Mouse (Mus musculus): ENCODE measurements around the gene Mphosph9. TPM values are rescaled to one million over a fixed set of nuclear protein-coding genes. Genes with fewer than 3 reads are reported as not detected.
A peak's percentile ranks its signal among the peaks of the same experiment; 100 is the strongest.

The Mphosph9 gene
- polyA plus RNA-seq, 2 experiments: 3.4 to 4.2 TPM

- WGBS (ENCODE audit: insufficient replicate concordance): 17% methylated on average over 6 of the region's 6 CpGs
- DNase-seq (ENCODE audit: low read depth in 3 of 3, low spot score in 3 of 3) (no peak), ATAC-seq (ENCODE audit: insufficient read depth) (peak; percentile 37; the same call in 1 of the 2 replicates)
- no peaks in the 10 kb centered on the region for H3K9me3 ChIP-seq (ENCODE audit: control insufficient read depth, low read length)
- H3K27ac ChIP-seq: no peak overlapping the region
- H3K27me3 ChIP-seq (ENCODE audit: control insufficient read depth, insufficient read depth, low read length): no peaks in the 10 kb centered on the region
- TF ChIP-seq EP300 (IDR thresholded peaks at IDR 0.05; ENCODE audit: low read depth): 0 out of 2 replicates have a peak, but pooled peaks have one; percentile 13
- no peak for TF ChIP-seq CTCF (IDR thresholded peaks at IDR 0.05; ENCODE audit: low read depth)
- no peak overlapping the region for H3K4me3 ChIP-seq (ENCODE audit: insufficient read depth in 1 of 2, low read depth in 2 of 2, low read length in 2 of 2)
- H3K4me2 ChIP-seq (ENCODE audit: low read depth): no peak overlapping the region
- no peaks in the 10 kb centered on the region; the same call in none of the 2 replicates for H3K36me3 ChIP-seq (replicated peaks; ENCODE audit: control insufficient read depth, insufficient read depth, low read depth)
- peaks cover 0 to 6% of the 10 kb centered on the region in 2 experiments; a peak in 2 of 4 replicates for H3K4me1 ChIP-seq (replicated peaks; ENCODE audit: control insufficient read depth in 2 of 2, insufficient read depth in 2 of 2, low read length in 1 of 2)
- H3K9ac ChIP-seq (replicated peaks): no peak overlapping the region
Measured at GRCm38 (mm10) chr5:124266821-124267220, 61.0 kb downstream of the Mphosph9 start.

- Histone ChIP-seq H3K9ac (replicated peaks) (no peak overlapping the region), H3K27me3 (ENCODE audit: control insufficient read depth, insufficient read depth, low read length) (no peaks in the 10 kb centered on the region), H3K27ac (no peak overlapping the region), H3K4me3 (ENCODE audit: insufficient read depth in 1 of 2, low read depth in 2 of 2, low read length in 2 of 2) (no peak overlapping the region), H3K9me3 (ENCODE audit: control insufficient read depth, low read length) (no peaks in the 10 kb centered on the region), H3K4me2 (ENCODE audit: low read depth) (no peak overlapping the region), H3K36me3 (replicated peaks; ENCODE audit: control insufficient read depth, insufficient read depth, low read depth) (peaks cover 13% of the 10 kb centered on the region), H3K4me1 (replicated peaks; ENCODE audit: control insufficient read depth in 2 of 2, insufficient read depth in 2 of 2, low read length in 1 of 2) (peaks cover 0 to 6% of the 10 kb centered on the region in 2 experiments; a peak in 2 of 4 replicates)
- WGBS (ENCODE audit: insufficient replicate concordance): 80% methylated on average over 4 of the region's 4 CpGs
- no peak for ATAC-seq (ENCODE audit: insufficient read depth)
- DNase-seq (ENCODE audit: low read depth in 3 of 3, low spot score in 3 of 3): no peak
- no peak for TF ChIP-seq CTCF (IDR thresholded peaks at IDR 0.05; ENCODE audit: low read depth)
- no peak for TF ChIP-seq EP300 (IDR thresholded peaks at IDR 0.05; ENCODE audit: low read depth)
Measured at GRCm38 (mm10) chr5:124263246-124263645, 64.5 kb downstream of the Mphosph9 start.

GRCm38 (mm10) chr5:124262090-124262489, 65.7 kb downstream of the Mphosph9 start:
- no peak overlapping the region for H3K4me2 ChIP-seq (ENCODE audit: low read depth)
- H3K9me3 ChIP-seq (ENCODE audit: control insufficient read depth, low read length): no peaks in the 10 kb centered on the region
- TF ChIP-seq CTCF (IDR thresholded peaks at IDR 0.05; ENCODE audit: low read depth) (no peak), EP300 (IDR thresholded peaks at IDR 0.05; ENCODE audit: low read depth) (no peak)
- H3K27me3 ChIP-seq (ENCODE audit: control insufficient read depth, insufficient read depth, low read length): no peaks in the 10 kb centered on the region
- H3K4me3 ChIP-seq (ENCODE audit: insufficient read depth in 1 of 2, low read depth in 2 of 2, low read length in 2 of 2): no peak overlapping the region
- 75% methylated on average over 4 of the region's 4 CpGs for WGBS (ENCODE audit: insufficient replicate concordance)
- no peak overlapping the region for H3K9ac ChIP-seq (replicated peaks)
- ATAC-seq (ENCODE audit: insufficient read depth) (no peak), DNase-seq (ENCODE audit: low read depth in 3 of 3, low spot score in 3 of 3) (no peak)
- peaks cover 0 to 6% of the 10 kb centered on the region in 2 experiments; a peak in 2 of 4 replicates for H3K4me1 ChIP-seq (replicated peaks; ENCODE audit: control insufficient read depth in 2 of 2, insufficient read depth in 2 of 2, low read length in 1 of 2)
- H3K36me3 ChIP-seq (replicated peaks; ENCODE audit: control insufficient read depth, insufficient read depth, low read depth): peaks cover 13% of the 10 kb centered on the region
- no peak overlapping the region for H3K27ac ChIP-seq

- no peak overlapping the region for H3K4me3 ChIP-seq (ENCODE audit: insufficient read depth in 1 of 2, low read depth in 2 of 2, low read length in 2 of 2)
- WGBS (ENCODE audit: insufficient replicate concordance): 45% methylated on average over 2 of the region's 2 CpGs
- no peak overlapping the region for H3K9ac ChIP-seq (replicated peaks)
- no peaks in the 10 kb centered on the region for H3K4me1 ChIP-seq (replicated peaks; ENCODE audit: control insufficient read depth in 2 of 2, insufficient read depth in 2 of 2, low read length in 1 of 2)
- peaks cover 14% of the 10 kb centered on the region for H3K36me3 ChIP-seq (replicated peaks; ENCODE audit: control insufficient read depth, insufficient read depth, low read depth)
- TF ChIP-seq EP300 (IDR thresholded peaks at IDR 0.05; ENCODE audit: low read depth) (no peak), CTCF (IDR thresholded peaks at IDR 0.05; ENCODE audit: low read depth) (no peak)
- ATAC-seq (ENCODE audit: insufficient read depth): no peak
- no peaks in the 10 kb centered on the region for H3K9me3 ChIP-seq (ENCODE audit: control insufficient read depth, low read length)
- no peak overlapping the region for H3K27ac ChIP-seq
- no peak for DNase-seq (ENCODE audit: low read depth in 3 of 3, low spot score in 3 of 3)
- H3K4me2 ChIP-seq (ENCODE audit: low read depth): no peak overlapping the region
- H3K27me3 ChIP-seq (ENCODE audit: control insufficient read depth, insufficient read depth, low read length): no peaks in the 10 kb centered on the region
Measured at GRCm38 (mm10) chr5:124259133-124259532, 68.6 kb downstream of the Mphosph9 start.

- Histone ChIP-seq H3K36me3 (replicated peaks; ENCODE audit: control insufficient read depth, insufficient read depth, low read depth) (peaks cover 14% of the 10 kb centered on the region), H3K9ac (replicated peaks) (no peak overlapping the region), H3K4me3 (ENCODE audit: insufficient read depth in 1 of 2, low read depth in 2 of 2, low read length in 2 of 2) (no peak overlapping the region), H3K27ac (no peak overlapping the region), H3K4me2 (ENCODE audit: low read depth) (no peak overlapping the region), H3K4me1 (replicated peaks; ENCODE audit: control insufficient read depth in 2 of 2, insufficient read depth in 2 of 2, low read length in 1 of 2) (no peaks in the 10 kb centered on the region), H3K27me3 (ENCODE audit: control insufficient read depth, insufficient read depth, low read length) (no peaks in the 10 kb centered on the region), H3K9me3 (ENCODE audit: control insufficient read depth, low read length) (no peaks in the 10 kb centered on the region)
- ATAC-seq (ENCODE audit: insufficient read depth) (no peak), DNase-seq (ENCODE audit: low read depth in 3 of 3, low spot score in 3 of 3) (no peak)
- WGBS (ENCODE audit: insufficient replicate concordance): 97% methylated on average over 1 of the region's 1 CpGs
- TF ChIP-seq EP300 (IDR thresholded peaks at IDR 0.05; ENCODE audit: low read depth) (no peak), CTCF (IDR thresholded peaks at IDR 0.05; ENCODE audit: low read depth) (no peak)
Measured at GRCm38 (mm10) chr5:124258026-124258425, 69.7 kb downstream of the Mphosph9 start.
